Mouse (Mus musculus) embryo, embryonic 10.5 days (tissue): ENCODE results near the gene Dcp1b.
"Not testable (repeated sequence)": the region's sequence is repeated elsewhere in the genome, so short reads cannot be mapped to it uniquely, and the experiment has no call there.

Experiments
- DNase-seq: peaks from one replicate; pipeline ENCODE4 v3.0.0-alpha.2; 2015; ENCODE audit warnings: low spot score

The Dcp1b gene

GRCm38 (mm10) chr6:119196382-119197305, 21.6 kb downstream of the Dcp1b start, which contains the start of gene Cacna1c:
TSS of gene Cacna1c (minus strand) at chr6:119196418.
- DNase-seq = peak; percentile 20

GRCm38 (mm10) chr6:119198534-119199273, 23.7 kb downstream of the Dcp1b start:
- DNase-seq = peak; percentile 13

- no peak for DNase-seq
Measured at GRCm38 (mm10) chr6:119199274-119199879, 24.3 kb downstream of the Dcp1b start.

GRCm38 (mm10) chr6:119200362-119200761, 25.3 kb downstream of the Dcp1b start:
- no peak for DNase-seq

GRCm38 (mm10) chr6:119201575-119201974, 26.5 kb downstream of the Dcp1b start:
- DNase-seq = no peak

GRCm38 (mm10) chr6:119204286-119204685, 29.2 kb downstream of the Dcp1b start:
- no peak for DNase-seq

- no peak for DNase-seq
Measured at GRCm38 (mm10) chr6:119204915-119205314, 29.9 kb downstream of the Dcp1b start.

GRCm38 (mm10) chr6:119206006-119206405, 31.0 kb downstream of the Dcp1b start:
- not testable (repeated sequence) for DNase-seq

- DNase-seq = no peak
Measured at GRCm38 (mm10) chr6:119213375-119213774, 38.3 kb downstream of the Dcp1b start.

GRCm38 (mm10) chr6:119214190-119214589, 39.1 kb downstream of the Dcp1b start:
- no peak for DNase-seq

GRCm38 (mm10) chr6:119215040-119215613, 40.1 kb downstream of the Dcp1b start:
- DNase-seq = no peak

- DNase-seq = no peak
Measured at GRCm38 (mm10) chr6:119217661-119218060, 42.6 kb downstream of the Dcp1b start.

GRCm38 (mm10) chr6:119218591-119218990, 43.5 kb downstream of the Dcp1b start:
- DNase-seq = no peak

GRCm38 (mm10) chr6:119219237-119219870, 44.3 kb downstream of the Dcp1b start:
- no peak for DNase-seq

- DNase-seq = peak; percentile 83
Measured at GRCm38 (mm10) chr6:119220297-119220696, 45.2 kb downstream of the Dcp1b start.

- DNase-seq = no peak
Measured at GRCm38 (mm10) chr6:119224451-119225195, 49.6 kb downstream of the Dcp1b start.

- DNase-seq = no peak
Measured at GRCm38 (mm10) chr6:119225226-119225625, 50.2 kb downstream of the Dcp1b start.

- no peak for DNase-seq
Measured at GRCm38 (mm10) chr6:119225731-119226130, 50.7 kb downstream of the Dcp1b start.

GRCm38 (mm10) chr6:119227001-119227400, 51.9 kb downstream of the Dcp1b start:
- no peak for DNase-seq

- no peak for DNase-seq
Measured at GRCm38 (mm10) chr6:119228861-119229603, 54.0 kb downstream of the Dcp1b start.
